Mouse (Mus musculus): ENCODE data around the gene Ddr1. TPM values are rescaled to one million over a fixed set of nuclear protein-coding genes. Genes with fewer than 3 reads are reported as not detected.

Gene Ddr1
- polyA plus RNA-seq, 1 experiment from 2014 or later = 49.1 TPM

DNA sequence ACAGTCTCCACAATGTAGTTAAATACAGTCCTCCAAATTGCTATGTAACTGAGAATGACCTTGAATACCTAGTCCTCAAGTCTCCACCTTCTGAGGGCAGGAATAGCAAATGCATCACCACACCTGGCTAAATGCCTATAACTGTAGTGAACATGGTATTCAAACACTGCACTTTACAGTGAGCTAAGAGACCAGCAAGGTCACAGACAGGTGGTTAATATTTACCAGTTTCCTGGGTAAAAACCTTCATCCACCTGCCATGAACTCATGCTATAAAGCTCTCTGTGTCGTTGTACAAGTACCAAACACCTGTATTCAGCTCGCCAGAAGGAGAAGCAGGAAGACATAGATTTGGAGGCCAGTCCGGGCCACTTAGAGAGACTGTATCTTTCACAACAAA is 11.7 kb upstream of the Ddr1 start:
- WGBS = 91% methylated on average over 3 of the region's 3 CpGs
- Histone ChIP-seq H3K27ac (replicated peaks) (no peak overlapping the region), H3K36me3 (replicated peaks) (no peaks in the 10 kb centered on the region), H3K4me1 (peaks cover 23% of the 10 kb centered on the region), H3K4me3 (no peak overlapping the region), H3K27me3 (replicated peaks; ENCODE audit: low read depth, poor library complexity, severe bottlenecking) (0 out of 2 replicates have a peak, but pooled peaks cover 4% of the 10 kb centered on the region), H3K9me3 (no peaks in the 10 kb centered on the region)
- DNase-seq (ENCODE audit: low spot score) = no peak

DNA sequence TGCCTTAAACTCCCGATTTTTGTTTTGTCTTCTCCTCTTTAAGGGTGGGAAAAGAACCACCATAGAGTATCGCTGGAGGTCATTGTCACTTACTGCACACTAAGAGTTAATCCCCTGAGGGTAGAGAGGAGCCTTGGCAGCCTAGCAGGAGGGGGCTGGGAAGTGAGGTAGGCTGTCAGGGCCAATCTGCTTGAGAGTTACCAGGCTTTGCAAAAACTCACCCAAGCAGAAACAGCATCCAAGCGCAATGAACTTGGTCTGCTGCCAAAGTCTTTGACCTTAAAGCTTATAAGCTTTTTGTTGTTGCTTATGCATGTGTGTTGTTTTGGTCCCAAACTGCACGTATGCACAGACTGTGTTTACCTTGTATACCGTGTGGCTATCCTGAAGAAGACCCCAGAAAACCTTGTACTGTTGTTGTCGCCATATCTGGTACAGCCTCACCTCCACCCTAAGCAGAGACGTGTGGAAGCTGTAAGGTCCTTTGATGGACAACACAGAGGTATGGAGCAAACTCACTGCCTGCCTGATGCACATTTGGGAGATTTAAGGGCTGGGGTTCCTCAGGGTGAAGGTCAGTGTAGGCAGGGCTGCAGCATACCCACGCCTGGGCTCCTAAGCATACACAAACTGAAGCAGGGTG is 6.4 kb upstream of the Ddr1 start:
- Histone ChIP-seq H3K27ac (replicated peaks) (peak overlapping the region; percentile 65), H3K4me1 (peaks cover 26% of the 10 kb centered on the region), H3K4me3 (0 out of 2 replicates have a peak overlapping the region, but pooled peaks have one; percentile 1), H3K9me3 (no peaks in the 10 kb centered on the region), H3K27me3 (replicated peaks; ENCODE audit: low read depth, poor library complexity, severe bottlenecking) (no peaks in the 10 kb centered on the region), H3K36me3 (replicated peaks) (no peaks in the 10 kb centered on the region)
- peak; percentile 65 for DNase-seq (ENCODE audit: low spot score)
- WGBS = 40% methylated on average over 8 of the region's 8 CpGs

DNA sequence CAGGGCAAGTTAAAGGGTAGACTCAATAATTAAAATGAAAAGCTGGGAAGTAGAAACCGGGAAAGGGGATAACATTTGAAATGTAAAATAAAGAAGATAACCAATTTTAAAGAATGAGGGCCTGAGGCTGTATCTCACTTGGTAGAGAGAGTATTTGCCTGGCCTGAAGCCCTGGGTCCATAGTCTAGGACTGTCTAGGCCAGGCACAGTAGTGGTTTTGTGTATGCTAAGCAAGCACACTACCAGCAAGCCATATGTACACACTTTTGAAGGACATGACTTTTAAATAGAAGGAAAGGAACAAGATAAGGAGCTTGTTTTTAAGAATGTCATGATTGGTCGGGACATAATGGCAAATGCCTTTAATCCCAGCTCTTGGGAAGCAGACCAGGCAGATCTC is 4.2 kb upstream of the Ddr1 start:
- peaks cover 49% of the 10 kb centered on the region for H3K4me1 ChIP-seq
- H3K27me3 ChIP-seq (replicated peaks; ENCODE audit: low read depth, poor library complexity, severe bottlenecking) = peaks cover 16% of the 10 kb centered on the region
- no peaks in the 10 kb centered on the region for H3K36me3 ChIP-seq (replicated peaks)
- WGBS = 89% methylated on average over 2 of the region's 2 CpGs
- DNase-seq (ENCODE audit: low spot score) = no peak
- no peak overlapping the region for H3K27ac ChIP-seq (replicated peaks)
- H3K9me3 ChIP-seq = no peaks in the 10 kb centered on the region
- H3K4me3 ChIP-seq = no peak overlapping the region

DNA sequence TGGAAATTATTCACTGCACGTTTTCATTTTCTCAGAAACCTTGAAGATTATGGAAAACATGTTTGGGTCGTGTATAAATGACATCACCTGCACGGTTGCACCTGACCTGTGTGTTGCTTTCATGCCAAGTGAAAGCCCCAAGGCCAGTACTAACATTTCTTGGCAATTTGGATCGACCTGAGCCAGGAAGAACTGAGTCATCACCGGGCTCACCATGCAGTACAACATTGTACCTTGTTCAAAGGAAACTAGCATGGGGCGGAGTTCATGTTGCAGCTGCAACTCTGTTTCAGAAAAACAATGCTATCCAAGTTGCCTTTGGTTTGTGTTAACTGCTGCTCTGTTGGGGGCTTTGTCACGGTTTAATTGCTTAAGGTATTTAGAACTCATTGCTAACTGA is 3.5 kb upstream of the Ddr1 start:
- H3K27me3 ChIP-seq (replicated peaks; ENCODE audit: low read depth, poor library complexity, severe bottlenecking) = peaks cover 23% of the 10 kb centered on the region
- no peak for DNase-seq (ENCODE audit: low spot score)
- H3K4me1 ChIP-seq = peaks cover 55% of the 10 kb centered on the region
- no peaks in the 10 kb centered on the region for H3K9me3 ChIP-seq
- no peaks in the 10 kb centered on the region for H3K36me3 ChIP-seq (replicated peaks)
- H3K27ac ChIP-seq (replicated peaks) = no peak overlapping the region
- 74% methylated on average over 7 of the region's 7 CpGs for WGBS
- no peak overlapping the region for H3K4me3 ChIP-seq

DNA sequence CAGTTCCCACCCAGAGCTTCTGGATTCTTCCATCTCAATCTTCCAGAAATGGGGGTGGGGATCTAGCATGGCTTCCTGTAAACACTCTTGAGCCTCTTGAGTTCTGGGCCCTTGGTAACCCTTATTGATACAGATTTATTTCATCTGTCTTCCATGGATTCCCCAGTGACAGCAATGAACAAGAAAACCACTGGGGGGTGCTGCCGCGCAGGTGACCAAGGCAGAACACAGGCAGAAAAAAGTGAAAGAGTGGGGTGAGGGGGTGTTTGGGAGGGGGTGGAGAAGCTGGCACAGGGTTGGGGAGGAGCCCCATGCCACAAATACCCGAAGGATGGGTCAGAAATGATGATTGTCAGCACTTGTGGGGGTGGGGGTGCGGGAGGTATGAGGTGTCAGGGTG is 1.4 kb upstream of the Ddr1 start:
- H3K36me3 ChIP-seq (replicated peaks) = no peaks in the 10 kb centered on the region
- DNase-seq (ENCODE audit: low spot score) = peak; percentile 54
- H3K4me1 ChIP-seq = peaks cover 63% of the 10 kb centered on the region
- peak overlapping the region; percentile 35; the same call in 1 of the 2 replicates for H3K27ac ChIP-seq (replicated peaks)
- no peak overlapping the region for H3K4me3 ChIP-seq
- H3K9me3 ChIP-seq = no peaks in the 10 kb centered on the region
- 17% methylated on average over 4 of the region's 4 CpGs for WGBS
- peaks cover 44% of the 10 kb centered on the region for H3K27me3 ChIP-seq (replicated peaks; ENCODE audit: low read depth, poor library complexity, severe bottlenecking)

DNA sequence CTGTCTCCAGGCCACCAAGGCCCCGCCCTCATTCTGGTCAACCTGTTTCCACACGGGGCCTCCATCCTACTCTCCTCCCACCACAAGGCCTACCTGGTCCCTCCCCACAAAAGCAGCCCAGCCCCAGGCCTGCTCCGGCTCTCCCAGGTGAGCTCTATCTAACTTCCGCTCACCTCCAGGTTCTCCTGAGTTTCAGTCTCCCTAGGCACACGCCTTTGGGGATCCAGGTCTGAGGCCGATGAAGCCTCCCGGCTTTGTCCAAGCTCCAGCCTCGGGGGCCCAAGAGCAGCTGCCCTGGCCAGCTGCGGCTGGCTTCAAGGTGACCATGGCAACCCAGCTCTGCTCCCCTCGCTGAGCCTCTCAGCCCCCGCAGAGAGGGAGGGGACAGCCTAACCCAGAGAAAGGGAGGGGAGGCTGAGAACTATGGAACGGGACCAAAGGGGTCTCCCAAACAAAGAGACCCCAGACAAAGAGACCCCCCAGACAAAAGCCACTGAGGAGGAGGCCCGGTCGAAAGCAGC is 610 bp downstream of the Ddr1 start:
- Histone ChIP-seq H3K4me3 (peak overlapping the region; percentile 82), H3K36me3 (replicated peaks) (0 out of 2 replicates have a peak, but pooled peaks cover 5% of the 10 kb centered on the region), H3K4me1 (peaks cover 69% of the 10 kb centered on the region), H3K27me3 (replicated peaks; ENCODE audit: low read depth, poor library complexity, severe bottlenecking) (peaks cover 64% of the 10 kb centered on the region), H3K9me3 (no peaks in the 10 kb centered on the region), H3K27ac (replicated peaks) (peak overlapping the region; percentile 91)
- peak; percentile 83 for DNase-seq (ENCODE audit: low spot score)
- WGBS = 1% methylated on average over 14 of the region's 14 CpGs

DNA sequence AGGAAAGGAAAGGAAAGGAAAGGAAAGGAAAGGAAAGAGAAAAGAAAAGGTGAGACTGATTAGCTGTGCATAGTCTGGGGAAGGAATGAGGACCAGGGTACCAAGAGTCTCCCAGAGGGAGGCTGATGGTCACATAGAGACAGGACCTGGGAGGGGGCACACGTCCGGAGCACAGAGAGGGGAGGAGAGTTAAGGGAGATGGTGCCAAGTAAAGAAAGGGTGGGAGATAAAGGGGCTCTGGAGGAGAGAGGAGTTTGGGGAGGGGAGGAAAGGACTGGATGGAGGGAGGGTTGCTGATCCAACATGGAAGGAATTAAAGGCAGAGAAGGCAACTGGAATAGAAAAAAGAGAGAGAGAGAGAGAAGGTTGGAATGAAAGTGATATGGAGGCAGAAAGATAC is 1.4 kb downstream of the Ddr1 start:
- WGBS = 8% methylated on average over 2 of the region's 2 CpGs
- DNase-seq (ENCODE audit: low spot score) = no peak
- Histone ChIP-seq H3K27me3 (replicated peaks; ENCODE audit: low read depth, poor library complexity, severe bottlenecking) (peaks cover 72% of the 10 kb centered on the region), H3K27ac (replicated peaks) (peak overlapping the region; percentile 91), H3K4me1 (peaks cover 76% of the 10 kb centered on the region), H3K4me3 (peak overlapping the region; percentile 82), H3K9me3 (no peaks in the 10 kb centered on the region), H3K36me3 (replicated peaks) (0 out of 2 replicates have a peak, but pooled peaks cover 5% of the 10 kb centered on the region)

DNA sequence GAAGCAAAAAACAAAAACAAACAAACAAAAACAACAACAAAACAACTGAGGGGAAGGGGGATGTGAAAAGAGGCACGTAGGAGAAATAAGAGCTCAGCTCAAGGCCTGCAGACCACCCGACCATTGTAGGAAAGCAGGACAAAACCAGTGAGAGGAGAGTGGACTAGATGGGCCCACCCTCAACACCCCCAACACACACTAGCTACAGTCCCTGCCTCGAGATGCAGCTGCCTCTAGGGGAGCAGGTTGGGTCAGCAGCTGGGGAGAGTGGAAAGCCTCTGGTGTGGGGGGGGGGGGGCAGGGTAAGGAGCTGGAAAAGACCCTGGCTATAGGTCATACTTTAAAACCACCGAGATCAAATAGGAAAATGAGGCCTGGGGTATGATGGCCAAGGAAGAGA is 1.8 kb downstream of the Ddr1 start:
- DNase-seq (ENCODE audit: low spot score) = no peak
- Histone ChIP-seq H3K4me3 (peak overlapping the region; percentile 82), H3K9me3 (no peaks in the 10 kb centered on the region), H3K27ac (replicated peaks) (peak overlapping the region; percentile 91), H3K36me3 (replicated peaks) (0 out of 2 replicates have a peak, but pooled peaks cover 5% of the 10 kb centered on the region), H3K27me3 (replicated peaks; ENCODE audit: low read depth, poor library complexity, severe bottlenecking) (peaks cover 76% of the 10 kb centered on the region), H3K4me1 (peaks cover 80% of the 10 kb centered on the region)
- WGBS = 9% methylated on average over 4 of the region's 4 CpGs

DNA sequence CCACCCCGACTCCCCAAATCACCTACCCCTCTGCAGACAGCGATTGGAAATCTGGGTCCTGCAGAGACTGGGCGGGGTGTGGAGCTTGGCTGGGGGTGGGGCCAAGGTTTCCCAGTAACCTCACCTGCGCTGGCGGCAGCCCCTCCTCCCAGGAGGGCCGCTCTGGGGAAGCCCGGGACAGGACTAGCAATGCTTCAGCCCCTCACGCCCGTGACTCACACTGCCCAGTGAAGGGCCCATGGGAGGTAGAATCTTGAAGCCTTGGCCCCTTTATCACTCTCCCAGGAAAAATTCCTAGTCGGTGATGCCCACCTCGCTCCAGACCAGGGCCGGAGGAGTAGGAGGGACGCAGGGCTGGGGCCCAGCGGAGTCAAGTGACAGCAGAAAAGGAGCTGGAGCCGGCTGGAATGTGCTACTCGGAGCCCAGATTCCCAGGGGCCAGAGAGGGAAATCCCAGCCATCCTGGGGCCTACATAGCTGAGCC is 2.4 kb downstream of the Ddr1 start:
- peaks cover 82% of the 10 kb centered on the region for H3K27me3 ChIP-seq (replicated peaks; ENCODE audit: low read depth, poor library complexity, severe bottlenecking)

DNA sequence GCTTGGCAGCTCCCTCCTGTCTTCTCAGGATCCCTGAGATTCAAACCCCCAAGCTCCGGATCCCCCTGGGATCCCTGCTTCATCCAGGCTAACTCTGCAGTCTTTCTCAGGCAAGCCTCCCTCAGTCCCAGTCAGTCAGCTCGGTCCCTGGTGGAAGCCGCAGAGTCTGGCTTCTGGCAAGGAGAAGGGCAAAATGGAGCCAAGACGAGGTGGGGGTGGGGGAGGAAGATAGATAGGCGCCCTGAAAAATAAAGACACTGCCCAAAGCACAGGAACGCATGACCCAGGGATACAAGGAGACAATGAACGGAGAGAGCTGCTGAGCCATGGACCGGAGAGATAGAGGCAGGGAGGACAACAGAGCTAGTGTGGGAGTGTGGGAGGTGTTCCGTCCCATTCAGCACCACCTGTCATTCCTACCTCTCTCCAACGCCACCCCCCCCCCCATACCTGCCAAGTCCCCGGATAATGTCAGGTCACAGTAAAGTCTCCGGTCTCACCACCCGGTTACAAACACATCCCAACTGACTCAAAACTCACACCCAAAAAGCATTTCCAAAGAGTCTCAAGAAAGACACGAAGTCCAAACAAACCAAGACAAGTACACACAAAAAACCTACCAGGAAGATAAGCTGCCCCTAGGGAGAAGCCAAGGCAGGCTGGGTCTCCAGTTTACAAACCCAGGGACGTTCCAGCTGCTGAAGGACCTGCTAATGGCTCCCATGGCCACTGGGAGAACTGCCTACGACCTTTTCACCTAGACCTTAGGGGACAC is 3.0 kb downstream of the Ddr1 start:
- DNase-seq (ENCODE audit: low spot score) = no peak
- Histone ChIP-seq H3K27me3 (replicated peaks; ENCODE audit: low read depth, poor library complexity, severe bottlenecking) (peaks cover 87% of the 10 kb centered on the region), H3K36me3 (replicated peaks) (0 out of 2 replicates have a peak, but pooled peaks cover 5% of the 10 kb centered on the region), H3K4me3 (peak overlapping the region; percentile 82), H3K4me1 (peaks cover 92% of the 10 kb centered on the region), H3K9me3 (no peaks in the 10 kb centered on the region), H3K27ac (replicated peaks) (peak overlapping the region; percentile 91)
- WGBS = 2% methylated on average over 16 of the region's 16 CpGs

More for the DNA sequence above, 2.4 kb downstream of the Ddr1 start:
- H3K9me3 ChIP-seq = no peaks in the 10 kb centered on the region
- H3K27ac ChIP-seq (replicated peaks) = peak overlapping the region; percentile 91
- DNase-seq (ENCODE audit: low spot score) = peak; percentile 63
- whole genome bisulfite sequencing = 1% methylated on average over 16 of the region's 16 CpGs
- H3K36me3 ChIP-seq (replicated peaks) = 0 out of 2 replicates have a peak, but pooled peaks cover 5% of the 10 kb centered on the region
- H3K4me1 ChIP-seq = peaks cover 86% of the 10 kb centered on the region
- H3K4me3 ChIP-seq = peak overlapping the region; percentile 82

DNA sequence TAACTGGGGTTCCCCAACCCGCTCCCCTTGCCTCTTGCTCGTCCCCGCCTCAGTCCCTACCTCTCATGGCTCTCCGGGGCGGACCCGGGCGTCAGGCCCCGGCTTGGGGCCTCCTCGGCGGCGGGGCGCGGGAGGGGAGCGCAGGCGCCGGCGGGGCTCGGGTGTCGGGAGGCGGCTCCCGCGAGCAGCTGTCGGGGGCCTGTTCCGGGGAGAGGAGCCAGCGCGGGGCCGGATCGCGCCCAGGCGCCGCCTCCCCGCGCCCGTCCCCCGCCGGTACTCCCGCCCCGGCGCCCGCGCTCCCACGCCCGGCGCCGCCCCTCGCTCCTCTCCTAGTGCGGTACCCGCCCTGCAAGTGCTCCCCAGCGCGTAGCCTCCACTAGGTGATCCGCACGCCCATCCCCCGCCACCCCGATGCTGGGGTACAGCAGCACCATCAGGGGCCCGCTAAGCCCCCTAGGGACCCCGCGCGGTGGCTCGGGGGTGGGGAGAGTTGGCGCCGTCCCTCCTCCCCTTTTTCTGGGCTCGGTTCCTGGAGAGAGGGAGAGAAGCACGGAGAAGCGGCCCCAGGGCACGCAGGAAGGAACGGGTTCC is 4.0 kb downstream of the Ddr1 start:
- H3K27ac ChIP-seq (replicated peaks) = peak overlapping the region; percentile 91
- peaks cover 87% of the 10 kb centered on the region for H3K27me3 ChIP-seq (replicated peaks; ENCODE audit: low read depth, poor library complexity, severe bottlenecking)
- peak overlapping the region; percentile 82 for H3K4me3 ChIP-seq
- H3K9me3 ChIP-seq = peaks cover 2% of the 10 kb centered on the region
- peaks cover 84% of the 10 kb centered on the region for H3K4me1 ChIP-seq
- peaks cover 11% of the 10 kb centered on the region for H3K36me3 ChIP-seq (replicated peaks)
- DNase-seq (ENCODE audit: low spot score) = peak; percentile 73
- under 1% methylated on average over 66 of the region's 66 CpGs for WGBS

DNA sequence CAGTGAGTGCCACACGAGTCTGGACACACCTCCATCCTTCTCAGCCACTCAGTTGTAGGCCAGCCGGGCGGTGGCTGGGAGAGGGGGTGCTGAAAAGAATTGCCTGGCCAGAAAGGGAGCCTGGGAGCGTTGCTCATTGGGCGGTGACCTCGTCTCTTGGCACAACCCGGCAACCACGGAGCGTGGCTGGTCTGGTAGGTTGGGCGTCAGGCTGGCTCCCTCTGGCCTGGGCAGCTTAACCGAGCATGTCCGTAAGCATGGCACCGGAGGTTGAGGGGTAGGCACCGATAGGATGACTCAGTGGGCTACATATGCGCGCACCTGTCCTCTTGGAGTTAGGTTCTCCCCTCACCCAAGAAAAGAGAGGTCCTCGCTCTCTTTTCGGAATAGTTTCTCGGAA is 4.5 kb downstream of the Ddr1 start:
- peaks cover 82% of the 10 kb centered on the region for H3K27me3 ChIP-seq (replicated peaks; ENCODE audit: low read depth, poor library complexity, severe bottlenecking)
- peaks cover 17% of the 10 kb centered on the region for H3K36me3 ChIP-seq (replicated peaks)
- peak; percentile 52 for DNase-seq (ENCODE audit: low spot score)
- peaks cover 78% of the 10 kb centered on the region for H3K4me1 ChIP-seq
- peaks cover 7% of the 10 kb centered on the region for H3K9me3 ChIP-seq
- peak overlapping the region; percentile 82 for H3K4me3 ChIP-seq
- 3% methylated on average over 19 of the region's 19 CpGs for WGBS
- peak overlapping the region; percentile 91 for H3K27ac ChIP-seq (replicated peaks)

Measured in embryonic facial prominence, embryonic 10.5 days (tissue).